Mouse (Mus musculus) large intestine, adult 2 months (tissue): Measurements from ENCODE around the gene Hist1h2br. TPM values are rescaled to one million over a fixed set of nuclear protein-coding genes. Genes with fewer than 3 reads are reported as not detected.

Experiments used
- polyA plus RNA-seq: library from polyadenylated mRNA; depleted of rRNA; stranded (reverse); fragments of >200 nt; gene quantifications from 2 replicates; pipeline ENCODE4 v1.2.3, GENCODE M21; 2012; rRNA removed

Hist1h2br gene
- polyA plus RNA-seq, 1 experiment, result 19.9 TPM

Other genes starting within 250 kb of the Hist1h2br start
- gene Olfr1362, start 219.7 kb upstream of the Hist1h2br start, polyA plus RNA-seq, result not detected in 2 replicates
- gene Olfr11, start 191.2 kb upstream of the Hist1h2br start, polyA plus RNA-seq, result not detected in 2 replicates
- not detected in 2 replicates for gene Olfr1361, start 170.4 kb upstream of the Hist1h2br start, polyA plus RNA-seq
- not detected in 2 replicates for gene Olfr1360, start 156.3 kb upstream of the Hist1h2br start, polyA plus RNA-seq
- not detected in 2 replicates for gene Olfr1359, start 135.6 kb upstream of the Hist1h2br start, polyA plus RNA-seq
- gene Hist1h2bl, start 117.6 kb upstream of the Hist1h2br start, polyA plus RNA-seq, result 14.2 and 16.3 TPM in 2 replicates
- gene Hist1h2ai, start 117.3 kb upstream of the Hist1h2br start, polyA plus RNA-seq, result 23.0 and 39.3 TPM in 2 replicates
- gene Hist1h3h, start 116.1 kb upstream of the Hist1h2br start, polyA plus RNA-seq, result 33.4 and 59.9 TPM in 2 replicates
- 4.5 and 5.5 TPM in 2 replicates for gene Hist1h2bm, start 111.7 kb upstream of the Hist1h2br start, polyA plus RNA-seq
- 3.6 and 5.5 TPM in 2 replicates for gene Hist1h4j, start 98.7 kb upstream of the Hist1h2br start, polyA plus RNA-seq
- gene Hist1h4k, start 83.2 kb upstream of the Hist1h2br start, polyA plus RNA-seq, result 44.1 and 68.7 TPM in 2 replicates
- gene Hist1h2ak, start 79.9 kb upstream of the Hist1h2br start, polyA plus RNA-seq, result 14.9 and 16.4 TPM in 2 replicates
- 3.5 and 9.7 TPM in 2 replicates for gene Hist1h2bn, start 79.6 kb upstream of the Hist1h2br start, polyA plus RNA-seq
- 4.2 and 4.5 TPM in 2 replicates for gene Hist1h1b, start 53.1 kb upstream of the Hist1h2br start, polyA plus RNA-seq
- gene Hist1h3i, start 50.4 kb upstream of the Hist1h2br start, polyA plus RNA-seq, result 46.3 and 55.3 TPM in 2 replicates
- 7.4 and 15.3 TPM in 2 replicates for gene Hist1h2an, start 46.5 kb upstream of the Hist1h2br start, polyA plus RNA-seq
- 2.1 and 5.4 TPM in 2 replicates for gene Hist1h2bp, start 46.3 kb upstream of the Hist1h2br start, polyA plus RNA-seq
- gene Hist1h2bq, start 23.5 kb upstream of the Hist1h2br start, polyA plus RNA-seq, result 23.8 and 61.7 TPM in 2 replicates
- not detected in 2 replicates for gene Hist1h2ao, start 23.3 kb upstream of the Hist1h2br start, polyA plus RNA-seq
- 0.98 TPM in 1 of 2 replicates, not detected in the other for gene Hist1h4m, start 22.0 kb upstream of the Hist1h2br start, polyA plus RNA-seq
- 38.1 and 56.7 TPM in 2 replicates for gene Hist1h4n, start 1.5 kb upstream of the Hist1h2br start, polyA plus RNA-seq
- gene Hist1h2ap, start 236 bp upstream of the Hist1h2br start, polyA plus RNA-seq, result 253 and 504 TPM in 2 replicates
- 0.10 and 0.29 TPM in 2 replicates for gene Zfp184, start 111.4 kb downstream of the Hist1h2br start, polyA plus RNA-seq
- gene Pom121l2, start 147.5 kb downstream of the Hist1h2br start, polyA plus RNA-seq, result not detected in 2 replicates
- gene Prss16, start 176.0 kb downstream of the Hist1h2br start, polyA plus RNA-seq, result 2.8 and 2.9 TPM in 2 replicates
- 27.5 and 54.8 TPM in 2 replicates for gene Hist1h2ah, start 201.8 kb downstream of the Hist1h2br start, polyA plus RNA-seq
- gene Hist1h2bk, start 202.1 kb downstream of the Hist1h2br start, polyA plus RNA-seq, result 29.1 and 34.6 TPM in 2 replicates
- 14.9 and 16.6 TPM in 2 replicates for gene Hist1h4i, start 207.6 kb downstream of the Hist1h2br start, polyA plus RNA-seq
- 8.2 and 10.2 TPM in 2 replicates for gene Hist1h2ag, start 209.2 kb downstream of the Hist1h2br start, polyA plus RNA-seq
- 19.3 and 26.1 TPM in 2 replicates for gene Hist1h2bj, start 209.5 kb downstream of the Hist1h2br start, polyA plus RNA-seq